Mouse (Mus musculus) embryonic facial prominence, embryonic 11.5 days (tissue): Measurements from ENCODE around the gene Mdm2. TPM values are rescaled to one million over a fixed set of nuclear protein-coding genes. Genes with fewer than 3 reads are reported as not detected.
"Not testable (repeated sequence)": the region's sequence is repeated elsewhere in the genome, so short reads cannot be mapped to it uniquely, and the experiment has no call there.

Experiments
- ATAC-seq: fragments of 200-750 bp; cut with Nextera tagmentation; replicated peaks from 2 replicates; pipeline ENCODE4 v1.8.0; 2017; ENCODE audit warnings: low read depth; ENCODE audit not compliant: insufficient number of reproducible peaks, low FRiP score, low TSS enrichment
- DNase-seq: peaks from one replicate; pipeline ENCODE4 v3.0.0-alpha.2; 2015; ENCODE audit warnings: low spot score
- H3K27ac ChIP-seq: fragments of 300-500 bp; sonication (generic); replicated peaks from 2 replicates; pipeline ENCODE4 v1.5.1; 2014; ENCODE audit warnings: mild to moderate bottlenecking, low read depth, low read length, control low read depth
- H3K27me3 ChIP-seq: fragments of 300-500 bp; sonication (generic); 2 replicates; pipeline ENCODE4 v1.6.1; 2014; ENCODE audit warnings: mild to moderate bottlenecking, low read length, moderate library complexity, mixed read lengths; ENCODE audit not compliant: control insufficient read depth, insufficient read depth
- H3K36me3 ChIP-seq: fragments of 300-500 bp; sonication (generic); replicated peaks from 2 replicates; pipeline ENCODE4 v1.6.1; 2014; ENCODE audit warnings: low read depth, mild to moderate bottlenecking, low read length, moderate library complexity, mixed read lengths; ENCODE audit not compliant: control insufficient read depth, insufficient read depth
- H3K4me1 ChIP-seq: fragments of 300-500 bp; sonication (generic); 2 replicates; pipeline ENCODE4 v1.6.1; 2014; ENCODE audit warnings: low read length, mixed read lengths; ENCODE audit not compliant: control insufficient read depth, insufficient read depth
- H3K4me2 ChIP-seq: fragments of 300-500 bp; sonication (generic); 2 replicates; pipeline ENCODE4 v1.6.1; 2014; ENCODE audit warnings: low read depth, mild to moderate bottlenecking, control low read depth, low read length, moderate library complexity
- H3K4me3 ChIP-seq: fragments of 300-500 bp; sonication (generic); 2 replicates; pipeline ENCODE4 v1.5.1; 2014; ENCODE audit warnings: low read depth, low read length, control low read depth
- H3K9ac ChIP-seq: fragments of 300-500 bp; sonication (generic); replicated peaks from 2 replicates; pipeline ENCODE4 v1.6.1; 2014; ENCODE audit warnings: mild to moderate bottlenecking, control low read depth, low read length
- H3K9me3 ChIP-seq: fragments of 300-500 bp; sonication (generic); replicated peaks from 2 replicates; pipeline ENCODE4 v1.6.1; 2016; ENCODE audit warnings: mild to moderate bottlenecking, low read length, inconsistent platforms, mixed read lengths; ENCODE audit not compliant: control insufficient read depth
- WGBS: fragments of 180-500 bp; shearing (Covaris S2); extraction: QIAGEN DNeasy Blood & Tissue Kit; methylation state at CpG from one replicate; pipeline ENCODE4 v1.1.7; 2014; 5-methylcytosine and 5-hydroxymethylcytosine counted together
- polyA plus RNA-seq: library from polyadenylated mRNA; unstranded; fragments of >200 nt; fragmentation: Nextera tagmentation; extraction: Ambion mirVana; gene quantifications from 2 replicates; pipeline ENCODE4 v1.2.1, GENCODE M21; 2014

The Mdm2 gene
- polyA plus RNA-seq, 1 experiment from 2014 or later, result 47.7 TPM

- H3K9me3 ChIP-seq, result no peaks in the 10 kb centered on the region
- peaks cover 6% of the 10 kb centered on the region for H3K36me3 ChIP-seq
- H3K27me3 ChIP-seq, result no peaks in the 10 kb centered on the region
- DNase-seq, result no peak
- H3K9ac ChIP-seq, result no peak overlapping the region
- no peak overlapping the region for H3K27ac ChIP-seq
- H3K4me1 ChIP-seq, result no peaks in the 10 kb centered on the region
- no peak overlapping the region for H3K4me2 ChIP-seq
- ATAC-seq, result no peak
- 90% methylated on average over 6 of the region's 6 CpGs for WGBS
- H3K4me3 ChIP-seq, result no peak overlapping the region
Measured at GRCm38 (mm10) chr10:117706440-117706839, 4.1 kb downstream of the Mdm2 start.

DNA sequence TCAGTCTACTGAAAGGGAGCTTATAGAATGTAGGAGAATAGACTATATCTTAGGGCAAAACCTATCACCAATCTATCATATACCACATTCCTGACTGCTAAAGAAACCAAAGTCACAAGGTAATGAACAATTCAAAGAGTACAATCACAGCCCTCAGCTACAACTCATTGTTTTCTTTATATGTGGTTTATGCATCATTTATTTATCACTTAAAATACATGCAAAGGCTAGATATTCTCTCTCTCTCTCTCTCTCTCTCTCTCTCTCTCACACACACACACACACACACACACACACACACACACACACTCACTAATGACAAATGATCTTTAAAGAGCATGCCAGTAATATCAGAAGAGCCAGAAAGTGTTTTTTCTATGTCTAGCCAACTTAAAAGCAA, 4.8 kb downstream of the Mdm2 start:
- H3K36me3 ChIP-seq, result peaks cover 6% of the 10 kb centered on the region
- no peak overlapping the region for H3K4me2 ChIP-seq
- no peaks in the 10 kb centered on the region for H3K4me1 ChIP-seq
- no peak overlapping the region for H3K9ac ChIP-seq
- H3K27me3 ChIP-seq, result no peaks in the 10 kb centered on the region
- DNase-seq, result no peak
- H3K4me3 ChIP-seq, result no peak overlapping the region
- no peaks in the 10 kb centered on the region for H3K9me3 ChIP-seq
- H3K27ac ChIP-seq, result no peak overlapping the region
- ATAC-seq, result no peak

- Histone ChIP-seq H3K27me3 (no peaks in the 10 kb centered on the region), H3K27ac (no peak overlapping the region), H3K4me2 (no peak overlapping the region), H3K9ac (no peak overlapping the region), H3K36me3 (peaks cover 6% of the 10 kb centered on the region), H3K4me3 (no peak overlapping the region), H3K4me1 (no peaks in the 10 kb centered on the region), H3K9me3 (no peaks in the 10 kb centered on the region)
- no peak for ATAC-seq
- DNase-seq, result no peak
- 96% methylated on average over 6 of the region's 6 CpGs for WGBS
Measured at GRCm38 (mm10) chr10:117704964-117705335, 5.6 kb downstream of the Mdm2 start.

- 95% methylated on average over 6 of the region's 6 CpGs for WGBS
- H3K27ac ChIP-seq, H3K27me3 ChIP-seq, H3K4me2 ChIP-seq, H3K4me1 ChIP-seq, DNase-seq, ATAC-seq, H3K9ac ChIP-seq, H3K36me3 ChIP-seq, H3K9me3 ChIP-seq, H3K4me3 ChIP-seq: not testable (repeated sequence)
Measured at GRCm38 (mm10) chr10:117704314-117704963, 6.1 kb downstream of the Mdm2 start.

GRCm38 (mm10) chr10:117703506-117703905, 7.1 kb downstream of the Mdm2 start:
- no peaks in the 10 kb centered on the region for H3K27me3 ChIP-seq
- no peak overlapping the region for H3K4me3 ChIP-seq
- H3K4me1 ChIP-seq, result no peaks in the 10 kb centered on the region
- H3K27ac ChIP-seq, result no peak overlapping the region
- WGBS, result 94% methylated on average over 3 of the region's 3 CpGs
- no peak for ATAC-seq
- H3K36me3 ChIP-seq, result peaks cover 6% of the 10 kb centered on the region
- no peak overlapping the region for H3K9ac ChIP-seq
- H3K4me2 ChIP-seq, result no peak overlapping the region
- no peak for DNase-seq
- H3K9me3 ChIP-seq, result no peaks in the 10 kb centered on the region

DNA sequence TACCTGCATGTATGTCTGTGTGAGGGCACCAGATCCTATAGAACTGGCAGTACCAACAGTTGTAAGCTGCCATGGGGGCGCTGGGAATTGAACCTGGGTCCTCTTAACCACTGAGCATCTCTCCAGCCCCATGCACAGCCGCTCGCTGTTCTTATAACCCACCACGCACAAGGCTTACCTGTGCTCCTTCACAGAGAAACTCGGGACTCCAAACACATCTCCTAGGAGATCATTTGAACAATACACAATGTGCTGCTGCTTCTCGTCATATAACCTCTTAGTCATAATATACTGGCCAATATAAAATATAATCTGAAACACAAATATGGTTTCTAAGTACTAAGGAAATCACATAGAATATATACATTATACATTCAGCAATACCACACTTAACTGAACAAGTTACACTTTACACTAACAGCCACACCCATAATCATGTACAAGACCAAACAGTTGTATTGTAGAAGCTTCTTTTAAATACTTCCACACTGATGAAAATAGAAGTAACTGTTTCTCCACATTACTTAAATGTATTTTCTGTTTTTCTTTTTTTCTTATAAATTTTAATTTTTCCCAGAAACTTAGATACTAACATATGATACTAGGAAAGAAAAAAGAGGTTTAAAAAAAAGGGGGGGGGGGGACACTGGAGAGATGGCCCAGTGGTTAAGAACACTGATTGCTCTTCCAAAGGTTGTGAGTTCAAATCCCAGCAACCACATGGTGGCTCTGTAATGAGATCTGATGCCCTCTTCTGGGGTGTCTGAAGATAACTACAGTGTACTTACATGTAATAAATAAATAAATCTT, 8.3 kb downstream of the Mdm2 start:
- no peak overlapping the region for H3K9ac ChIP-seq
- DNase-seq (no peak), ATAC-seq (no peak)
- H3K36me3 ChIP-seq, result peaks cover 6% of the 10 kb centered on the region
- no peaks in the 10 kb centered on the region for H3K4me1 ChIP-seq
- H3K27ac ChIP-seq, result no peak overlapping the region
- H3K4me3 ChIP-seq, result no peak overlapping the region
- no peaks in the 10 kb centered on the region for H3K9me3 ChIP-seq
- 93% methylated on average over 6 of the region's 6 CpGs for WGBS
- no peak overlapping the region for H3K4me2 ChIP-seq
- H3K27me3 ChIP-seq, result no peaks in the 10 kb centered on the region

DNA sequence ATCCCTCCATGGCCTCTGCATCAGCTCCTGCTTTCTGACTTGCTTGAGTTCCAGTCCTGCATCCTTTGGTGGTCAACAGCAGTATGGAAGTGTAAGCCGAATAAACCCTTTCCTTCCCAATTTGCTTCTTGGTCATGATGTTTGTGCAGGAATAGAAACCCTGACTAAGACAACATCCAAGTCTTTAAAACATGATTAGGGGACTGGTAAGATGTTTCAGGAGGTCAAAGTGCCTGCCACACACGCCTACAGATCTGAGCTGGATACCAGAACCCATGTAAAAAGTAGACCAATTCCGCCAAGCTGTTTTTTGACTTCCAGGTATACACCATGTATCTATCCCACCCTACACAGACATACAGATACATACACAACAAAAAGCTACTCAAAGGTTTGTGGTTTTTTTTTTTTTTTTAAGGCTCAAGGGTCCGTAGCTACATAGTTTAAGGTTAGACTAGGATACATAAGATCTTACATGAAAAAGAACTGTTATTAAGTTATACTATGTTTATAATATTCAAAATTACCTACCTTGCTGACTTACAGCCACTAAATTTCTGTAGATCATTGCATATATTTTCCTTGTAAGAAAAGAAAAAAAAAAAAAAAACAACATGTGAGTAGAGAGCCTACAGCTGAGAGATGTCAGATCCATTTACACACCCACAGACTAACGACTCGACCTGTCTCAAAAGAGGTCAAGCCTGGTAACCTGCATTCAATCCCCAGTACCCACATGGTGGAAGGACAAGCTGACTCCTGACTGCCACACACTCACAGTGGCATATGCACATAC, 9.3 kb downstream of the Mdm2 start:
- Histone ChIP-seq H3K9me3 (no peaks in the 10 kb centered on the region), H3K4me3 (no peak overlapping the region), H3K36me3 (peaks cover 6% of the 10 kb centered on the region), H3K27me3 (no peaks in the 10 kb centered on the region), H3K27ac (no peak overlapping the region), H3K4me1 (no peaks in the 10 kb centered on the region), H3K9ac (no peak overlapping the region), H3K4me2 (no peak overlapping the region)
- WGBS, result 88% methylated on average over 6 of the region's 6 CpGs
- DNase-seq (no peak), ATAC-seq (no peak)

- WGBS, result 93% methylated on average over 1 of the region's 1 CpGs
- peaks cover 9% of the 10 kb centered on the region for H3K36me3 ChIP-seq
Measured at GRCm38 (mm10) chr10:117700450-117700849, 10.1 kb downstream of the Mdm2 start.

More at GRCm38 (mm10) chr10:117700450-117700849, 10.1 kb downstream of the Mdm2 start:
- Histone ChIP-seq H3K9ac (no peak overlapping the region), H3K27ac (no peak overlapping the region), H3K27me3 (no peaks in the 10 kb centered on the region), H3K9me3 (no peaks in the 10 kb centered on the region), H3K4me3 (no peak overlapping the region), H3K4me2 (no peak overlapping the region), H3K4me1 (no peaks in the 10 kb centered on the region)
- DNase-seq (no peak), ATAC-seq (no peak)
